ENCODE assay signal across 23 mouse cellular contexts in the genomic region with DNA sequence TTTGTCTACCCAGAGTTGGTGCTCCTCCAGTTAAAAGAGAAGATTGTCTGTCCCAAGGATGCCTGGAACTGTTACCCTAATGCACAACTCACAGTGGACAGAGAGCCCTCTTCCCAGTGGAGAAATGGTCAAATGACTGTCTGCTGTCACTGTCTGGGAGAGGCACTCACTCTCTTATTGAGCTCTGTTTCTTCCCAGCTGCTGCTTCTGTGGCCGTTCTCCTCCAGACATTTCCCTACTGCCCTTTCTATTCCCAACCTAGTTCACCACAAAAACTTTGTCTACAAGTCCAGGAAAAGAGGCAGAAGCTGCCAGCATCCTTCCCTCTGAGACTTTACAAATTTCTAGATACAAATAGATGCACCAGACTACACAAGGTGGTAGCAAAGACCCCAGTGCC.
"Had no signal": no experiment of that assay in that cellular context is flagged by ENCODE, and none has a peak within 500 bp of the region (broad histone marks: within the 10 kb centered on the region; RNA-seq: fewer than 3 reads in every experiment).

No protein-coding gene starts in this region.

- H3K9ac ChIP-seq: heart, embryonic 13.5 days; heart, embryonic 15.5 days; hindbrain, embryonic 12.5 days; hindbrain, embryonic 14.5 days; intestine, embryonic 15.5 days; limb, embryonic 12.5 days; liver, embryonic 13.5 days; liver, embryonic 15.5 days had no signal

- H3K36me3 ChIP-seq: heart, embryonic 13.5 days; heart, embryonic 15.5 days; hindbrain, embryonic 10.5 days; hindbrain, embryonic 12.5 days; intestine, embryonic 15.5 days; limb, embryonic 12.5 days; liver, embryonic 13.5 days; liver, embryonic 15.5 days had no signal

- H3K4me2 ChIP-seq: heart, embryonic 11.5 days; heart, embryonic 13.5 days; heart, embryonic 15.5 days; hindbrain, embryonic 12.5 days; hindbrain, embryonic 14.5 days; intestine, embryonic 15.5 days; liver, embryonic 13.5 days; liver, embryonic 15.5 days had no signal

- H3K27ac ChIP-seq: heart, embryonic 13.5 days; heart, embryonic 15.5 days; hindbrain, embryonic 10.5 days; hindbrain, embryonic 12.5 days; hindbrain, embryonic 14.5 days; intestine, embryonic 15.5 days; layer of hippocampus, adult 2 months; left cerebral cortex, adult 2 months; liver, embryonic 13.5 days; liver, embryonic 15.5 days had no signal

- H3K27me3 ChIP-seq: heart, embryonic 13.5 days; heart, embryonic 15.5 days; hindbrain, embryonic 12.5 days; intestine, embryonic 15.5 days; limb, embryonic 12.5 days; liver, embryonic 13.5 days had no signal

- H3K4me1 ChIP-seq: heart, embryonic 15.5 days; liver, embryonic 13.5 days; liver, embryonic 15.5 days had no signal

- H3K4me3 ChIP-seq: heart, embryonic 13.5 days; heart, embryonic 15.5 days; hindbrain, embryonic 10.5 days; hindbrain, embryonic 12.5 days; intestine, embryonic 15.5 days; layer of hippocampus, adult 2 months; left cerebral cortex, adult 2 months; limb, embryonic 12.5 days; liver, embryonic 13.5 days; liver, embryonic 15.5 days had no signal

- DNase-seq: gastrocnemius, postnatal 25 days; heart, postnatal 14 days; heart, postnatal 4 days; kidney, adult 18-20 months; kidney, adult 8-10 months; kidney, postnatal 10 days; kidney, postnatal 25 days; kidney, postnatal 4 days; liver, embryonic 13.5 days had no signal

- ATAC-seq: hindbrain, embryonic 16.5 days; inflammation-experienced regulatory T-cells, adult 6 months; intestine, embryonic 15.5 days; intestine, postnatal 0 days had no signal

- H3K9me3 ChIP-seq: heart, embryonic 13.5 days; heart, embryonic 15.5 days; hindbrain, embryonic 10.5 days; hindbrain, embryonic 12.5 days; intestine, embryonic 15.5 days; limb, embryonic 12.5 days; liver, embryonic 13.5 days; liver, embryonic 15.5 days had no signal
